Mouse (Mus musculus): ENCODE measurements around the gene Mtor. TPM values are rescaled to one million over a fixed set of nuclear protein-coding genes. Genes with fewer than 3 reads are reported as not detected.

Mtor gene
- total and polyA plus RNA-seq, 3 experiments = 10.5 to 28.6 (median 24.3) TPM

DNA sequence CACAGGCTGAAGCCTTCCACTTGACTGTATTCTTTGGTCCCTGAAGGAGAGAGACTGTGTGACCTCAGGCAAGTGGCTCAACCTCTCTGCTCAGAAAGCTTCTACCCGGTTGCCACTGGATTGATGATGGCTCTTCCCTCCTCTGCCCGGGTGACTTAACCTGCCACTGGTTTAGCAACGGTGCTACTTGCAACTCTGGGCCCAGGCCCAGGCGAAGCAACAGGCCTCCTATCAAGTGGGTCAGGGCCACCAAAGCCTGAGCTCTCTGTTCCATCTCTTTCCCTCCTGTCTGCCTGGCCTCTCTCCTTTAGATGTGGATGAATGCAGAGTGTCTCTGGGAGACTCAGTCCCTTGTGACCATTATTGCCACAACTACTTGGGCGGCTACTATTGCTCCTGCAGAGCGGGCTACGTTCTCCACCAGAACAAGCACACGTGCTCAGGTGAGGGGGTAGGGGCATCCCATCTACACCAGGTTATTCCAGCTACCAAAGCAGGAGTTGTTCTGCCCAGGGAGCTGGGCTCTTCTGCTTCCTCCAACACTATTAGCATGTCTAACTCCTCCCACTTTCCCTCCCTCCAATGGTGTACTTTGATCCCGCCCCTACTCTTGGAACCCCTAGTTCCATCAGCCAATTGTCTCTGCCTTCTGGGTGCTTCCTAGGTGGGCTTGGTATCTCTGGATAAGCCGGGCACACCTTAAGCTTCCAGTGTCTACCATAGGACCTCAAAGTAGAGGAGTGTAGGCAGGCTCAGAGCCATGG, 155.1 kb downstream of the Mtor start:
- H3K4me3 ChIP-seq (replicated peaks in 1 of 3; ENCODE audit: low read depth in 2 of 3, low read length in 2 of 3, poor library complexity in 1 of 3) = no peak overlapping the region
- H3K27me3 ChIP-seq (replicated peaks) = no peaks in the 10 kb centered on the region
- peaks cover 6% of the 10 kb centered on the region for H3K9me3 ChIP-seq (replicated peaks; ENCODE audit: low read length)
- in situ Hi-C loops (cut with MboI; ENCODE audit: low pct_ligation_motif_present, low pct_unique_long_range_greater_than_20kb, low sequenced_read_pairs) (loop anchor here (25.0 kb wide), 1 partner anchor 441 kb away; the partner anchor contains the start of genes Fbxo2, Fbxo44 and Fbxo6), dilution Hi-C loops (cut with MboI; ENCODE audit: extremely low pct_ligation_motif_present, extremely low pct_unique_long_range_greater_than_20kb, low sequenced_read_pairs) (no loop called here)
- no peak overlapping the region for H3K27ac ChIP-seq (ENCODE audit: insufficient read depth, low read depth)
- no peaks in the 10 kb centered on the region for H3K79me2 ChIP-seq (replicated peaks; ENCODE audit: control insufficient read depth, extremely low read depth, insufficient read depth, poor library complexity, severe bottlenecking)
- no peak for TF ChIP-seq UBTF (IDR thresholded peaks at IDR 0.05; ENCODE audit: low read depth, low read length)
- TF ChIP-seq USF1 (IDR thresholded peaks at IDR 0.05; ENCODE audit: low read depth, low read length) = no peak
- TF ChIP-seq CHD2 (IDR thresholded peaks at IDR 0.05; ENCODE audit: low read length) = no peak
- TF ChIP-seq MAX (IDR thresholded peaks at IDR 0.05; ENCODE audit: low read length) = no peak
- H3K36me3 ChIP-seq (replicated peaks in 1 of 2; ENCODE audit: control insufficient read depth in 1 of 2, insufficient read depth in 1 of 2, low read length in 1 of 2) = peaks cover 10 to 31% of the 10 kb centered on the region in 2 experiments
- no peak overlapping the region for H3K9ac ChIP-seq (ENCODE audit: insufficient read depth, low read depth)
- no peak overlapping the region for H3K4me2 ChIP-seq (ENCODE audit: insufficient read depth, low read depth, poor library complexity, severe bottlenecking)
- H3K4me1 ChIP-seq (ENCODE audit: control insufficient read depth in 1 of 2, insufficient read depth in 2 of 2) = peaks cover 4 to 27% of the 10 kb centered on the region in 2 experiments; a peak in 3 of 4 replicates
- no peak for DNase-seq (ENCODE audit: extremely low read depth)

DNA sequence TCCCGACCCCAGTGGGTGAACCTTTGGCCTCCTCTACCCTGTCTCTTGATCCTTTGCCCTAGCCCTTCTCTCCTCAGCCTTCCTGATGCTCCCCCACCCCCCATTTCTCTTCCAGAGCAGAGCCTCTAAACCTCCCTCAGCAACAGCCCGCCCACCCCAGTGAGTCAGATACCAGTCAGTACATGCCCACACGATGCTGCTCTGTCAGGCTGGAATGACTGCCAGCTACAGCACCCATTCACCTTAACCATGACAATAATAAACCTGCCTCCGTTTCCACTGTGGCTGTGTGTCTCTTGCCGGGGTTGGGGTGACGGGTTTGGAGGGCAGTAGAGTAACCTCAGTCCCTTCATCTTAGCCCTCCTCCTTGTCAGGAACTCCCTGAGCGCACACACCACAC, 155.7 kb downstream of the Mtor start:
- TF ChIP-seq ZKSCAN1 (IDR thresholded peaks at IDR 0.05; ENCODE audit: borderline replicate concordance, low read depth, low read length) = no peak
- TF ChIP-seq MYC (IDR thresholded peaks at IDR 0.05; ENCODE audit: low read depth, low read length) = no peak
- TF ChIP-seq CHD1 (IDR thresholded peaks at IDR 0.05; ENCODE audit: low read depth, low read length) = no peak
- TF ChIP-seq TCF12 (IDR thresholded peaks at IDR 0.05; ENCODE audit: low read depth, low read length) = no peak
- TF ChIP-seq BHLHE40 (IDR thresholded peaks at IDR 0.05; ENCODE audit: low read depth, low read length) = no peak
- no peak for TF ChIP-seq UBTF (IDR thresholded peaks at IDR 0.05; ENCODE audit: low read depth, low read length)
- TF ChIP-seq MAX (IDR thresholded peaks at IDR 0.05; ENCODE audit: low read length) = no peak
- TF ChIP-seq GABPA (IDR thresholded peaks at IDR 0.05; ENCODE audit: insufficient replicate concordance, low read depth, low read length) = no peak
- no peak for TF ChIP-seq JUND (conservative IDR thresholded peaks at IDR 0.05; ENCODE audit: low read depth, low read length)
- no peak for TF ChIP-seq CTCF (conservative IDR thresholded peaks at IDR 0.05 in 1 of 2, IDR thresholded peaks at IDR 0.05 in 1 of 2; ENCODE audit: low read depth in 2 of 2, low read length in 2 of 2)
- no peak for TF ChIP-seq MAZ (IDR thresholded peaks at IDR 0.05; ENCODE audit: low read depth, low read length)
- TF ChIP-seq MAFK (IDR thresholded peaks at IDR 0.05; ENCODE audit: insufficient replicate concordance, low read length) = no peak
- no peak for TF ChIP-seq USF2 (conservative IDR thresholded peaks at IDR 0.05; ENCODE audit: low read depth, low read length)
- TF ChIP-seq HCFC1 (IDR thresholded peaks at IDR 0.05; ENCODE audit: low read depth, low read length) = no peak
- no peak for TF ChIP-seq CHD2 (IDR thresholded peaks at IDR 0.05; ENCODE audit: low read length)
- TF ChIP-seq POLR2A (IDR thresholded peaks at IDR 0.05; ENCODE audit: low read depth, low read length) = no peak
- no peak for TF ChIP-seq SIN3A (IDR thresholded peaks at IDR 0.05; ENCODE audit: low read length)
- no peak for TF ChIP-seq ZMIZ1 (IDR thresholded peaks at IDR 0.05; ENCODE audit: low read depth, low read length)
- no peak for TF ChIP-seq NRF1 (IDR thresholded peaks at IDR 0.05; ENCODE audit: low read depth, low read length)
- no peak for TF ChIP-seq MEF2A (IDR thresholded peaks at IDR 0.05; ENCODE audit: borderline replicate concordance, low read depth, low read length)
- H3K79me2 ChIP-seq (replicated peaks; ENCODE audit: control insufficient read depth, extremely low read depth, insufficient read depth, poor library complexity, severe bottlenecking) = no peaks in the 10 kb centered on the region
- dilution Hi-C loops (cut with MboI; ENCODE audit: extremely low pct_ligation_motif_present, extremely low pct_unique_long_range_greater_than_20kb, low sequenced_read_pairs) = no loop called here
- H3K27me3 ChIP-seq (replicated peaks) = no peaks in the 10 kb centered on the region
- H3K4me2 ChIP-seq (ENCODE audit: insufficient read depth, low read depth, poor library complexity, severe bottlenecking) = no peak overlapping the region
- no peak overlapping the region for H3K27ac ChIP-seq (ENCODE audit: insufficient read depth, low read depth)
- peaks cover 4 to 27% of the 10 kb centered on the region in 2 experiments; a peak in 3 of 4 replicates for H3K4me1 ChIP-seq (ENCODE audit: control insufficient read depth in 1 of 2, insufficient read depth in 2 of 2)
- no peak overlapping the region for H3K4me3 ChIP-seq (replicated peaks in 1 of 3; ENCODE audit: low read depth in 2 of 3, low read length in 2 of 3, poor library complexity in 1 of 3)
- in situ Hi-C loops (cut with MboI; ENCODE audit: low pct_ligation_motif_present, low pct_unique_long_range_greater_than_20kb, low sequenced_read_pairs) = loop anchor here (25.0 kb wide), 1 partner anchor 442 kb away; the partner anchor contains the start of genes Fbxo2, Fbxo44 and Fbxo6
- peaks cover 10 to 29% of the 10 kb centered on the region in 2 experiments for H3K36me3 ChIP-seq (replicated peaks in 1 of 2; ENCODE audit: control insufficient read depth in 1 of 2, insufficient read depth in 1 of 2, low read length in 1 of 2)
- no peak overlapping the region for H3K9ac ChIP-seq (ENCODE audit: insufficient read depth, low read depth)
- peaks cover 2% of the 10 kb centered on the region for H3K9me3 ChIP-seq (replicated peaks; ENCODE audit: low read length)
- no peak for DNase-seq (ENCODE audit: extremely low read depth)

All from CH12.LX (cell line).